In the genomic region with DNA sequence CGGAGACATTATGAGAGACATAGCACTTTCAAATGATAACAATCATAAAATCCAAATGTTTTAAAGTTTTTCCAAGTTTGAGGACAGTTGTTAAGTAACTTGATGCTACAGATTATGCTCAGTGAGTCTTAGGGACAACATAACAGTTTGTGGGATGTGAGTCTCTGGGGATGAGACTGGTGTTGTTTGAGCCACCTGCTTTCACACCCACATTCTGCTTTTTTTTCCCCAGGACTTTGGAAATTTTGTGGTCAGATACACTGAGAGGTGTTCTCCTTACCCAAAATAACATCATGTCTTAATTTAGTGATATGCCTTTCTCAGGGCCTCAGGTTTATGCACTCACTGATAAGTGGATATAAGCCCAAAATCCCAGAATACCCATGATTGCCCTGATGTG, we compare ENCODE assay signal across 28 mouse cellular contexts.
"Had no signal": no experiment of that assay in that cellular context is flagged by ENCODE, and none has a peak within 500 bp of the region (broad histone marks: within the 10 kb centered on the region; RNA-seq: fewer than 3 reads in every experiment).

No protein-coding gene starts in this region.

- H3K4me3 ChIP-seq: gastrocnemius, adult 2 months; heart, embryonic 10.5 days; heart, embryonic 12.5 days; hindbrain, embryonic 10.5 days; hindbrain, embryonic 12.5 days; intestine, embryonic 15.5 days; kidney, embryonic 15.5 days; limb, embryonic 13.5 days; limb, embryonic 15.5 days; liver, embryonic 13.5 days; liver, embryonic 15.5 days had no signal

- ATAC-seq: hindbrain, embryonic 16.5 days; inflammation-experienced regulatory T-cells, adult 6 months; intestine, embryonic 15.5 days; intestine, postnatal 0 days had no signal

- DNase-seq: gastrocnemius, adult 2 months; gastrocnemius, postnatal 10 days; gastrocnemius, postnatal 25 days; heart, adult 18-20 months; heart, postnatal 10 days; heart, postnatal 4 days; kidney, adult 18-20 months; kidney, adult 8-10 months; kidney, postnatal 14 days; kidney, postnatal 36 days; layer of hippocampus, adult 9-11 months; layer of hippocampus, postnatal 36 days; left cerebral cortex, postnatal 4 days; liver, embryonic 13.5 days had no signal

- H3K27ac ChIP-seq: gastrocnemius, adult 2 months; heart, embryonic 10.5 days; hindbrain, embryonic 10.5 days; hindbrain, embryonic 12.5 days; hindbrain, embryonic 14.5 days; intestine, embryonic 15.5 days; kidney, embryonic 15.5 days; kidney, postnatal 0 days; limb, embryonic 13.5 days; limb, embryonic 15.5 days; liver, embryonic 13.5 days; liver, embryonic 15.5 days had no signal
